Mouse (Mus musculus) bone marrow macrophage, adult 2 months (primary cell): ENCODE measurements around the gene 1700001C19Rik.

ENCODE experiments used
- CTCF ChIP-seq: IDR thresholded peaks from 2 replicates; pipeline ENCODE4 v1.5.1; 2012; ENCODE audit warnings: low read depth, mild to moderate bottlenecking, low read length, moderate library complexity
- POLR2A ChIP-seq: IDR thresholded peaks from 2 replicates; pipeline ENCODE4 v1.6.1; 2012; ENCODE audit warnings: mild to moderate bottlenecking, low read depth, low read length, borderline replicate concordance

DNA sequence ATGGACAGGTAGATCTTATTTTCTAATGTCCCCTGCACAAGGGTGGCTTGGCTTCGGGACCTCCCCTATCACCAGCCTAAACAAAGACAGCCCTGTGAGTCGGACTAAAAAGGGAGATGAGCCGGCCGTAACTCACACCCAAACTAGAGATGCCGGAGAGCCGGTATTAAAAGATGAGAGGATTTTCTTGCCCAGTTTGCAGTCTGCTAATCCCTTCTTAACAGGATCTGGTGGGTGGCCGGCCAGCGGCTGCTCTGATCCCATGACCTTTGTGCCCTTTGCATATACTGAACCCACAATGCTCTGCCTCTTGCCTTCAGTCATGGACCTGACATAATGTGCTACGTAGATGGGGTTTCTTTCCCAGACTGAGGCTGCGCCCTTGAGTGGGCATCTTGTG, 36.7 kb downstream of the 1700001C19Rik start, which contains the start of gene Guca1a:
- TF ChIP-seq CTCF = no peak
- TF ChIP-seq POLR2A = no peak
